Mouse (Mus musculus): ENCODE results near the gene Bola3. TPM values are rescaled to one million over a fixed set of nuclear protein-coding genes. Genes with fewer than 3 reads are reported as not detected.

Gene Bola3
- polyA plus RNA-seq, 1 experiment = 7.3 TPM

DNA sequence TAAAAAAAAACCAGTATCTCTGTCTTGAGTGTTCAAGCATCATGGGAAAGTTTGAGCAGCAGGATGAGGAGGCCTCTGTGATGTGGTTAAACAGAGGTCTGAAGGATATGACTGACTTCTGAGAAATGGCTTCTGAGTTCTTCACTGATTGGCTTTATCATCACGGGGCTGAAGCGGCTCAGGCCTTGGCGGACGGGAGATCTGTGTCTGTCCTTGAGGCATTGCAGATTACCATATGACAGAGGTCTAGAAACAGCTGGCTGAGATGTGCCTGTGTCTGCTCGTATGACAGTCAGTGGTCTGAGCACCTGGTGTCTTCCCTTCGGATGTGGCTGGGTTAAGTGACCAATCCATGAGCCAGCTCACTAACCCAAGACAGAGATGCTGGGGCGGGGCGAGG lies 36.4 kb upstream of the Bola3 start:
- H3K4me1 ChIP-seq (ENCODE audit: control insufficient read depth, insufficient read depth, insufficient read length, low read length) = peaks cover 10% of the 10 kb centered on the region; the same call in 1 of the 2 replicates
- no peak for TF ChIP-seq CTCF (IDR thresholded peaks at IDR 0.05; ENCODE audit: extremely low read depth, insufficient read length, insufficient replicate concordance, low read depth, low read length)
- no peak for TF ChIP-seq POLR2A (IDR thresholded peaks at IDR 0.05; ENCODE audit: low read depth, low read length)
- peaks cover 1% of the 10 kb centered on the region for H3K36me3 ChIP-seq (ENCODE audit: control insufficient read depth, insufficient read depth, low read length)
- H3K27me3 ChIP-seq (ENCODE audit: control insufficient read depth, insufficient read depth, low read length) = no peaks in the 10 kb centered on the region
- no peak overlapping the region for H3K4me3 ChIP-seq (ENCODE audit: low read depth, low read length)
- peak overlapping the region; percentile 52; the same call in 1 of the 2 replicates for H3K27ac ChIP-seq (ENCODE audit: insufficient read depth, low read depth, low read length)
- 83% methylated on average over 8 of the region's 8 CpGs for WGBS

GRCm38 (mm10) chr6:83315293-83315692 lies 33.7 kb upstream of the Bola3 start:
- Histone ChIP-seq H3K27me3 (ENCODE audit: control insufficient read depth, insufficient read depth, low read length) (no peaks in the 10 kb centered on the region), H3K4me3 (ENCODE audit: low read depth, low read length) (no peak overlapping the region), H3K36me3 (ENCODE audit: control insufficient read depth, insufficient read depth, low read length) (no peaks in the 10 kb centered on the region), H3K4me1 (ENCODE audit: control insufficient read depth, insufficient read depth, insufficient read length, low read length) (peaks cover 10% of the 10 kb centered on the region; the same call in 1 of the 2 replicates), H3K27ac (ENCODE audit: insufficient read depth, low read depth, low read length) (no peak overlapping the region)
- TF ChIP-seq POLR2A (IDR thresholded peaks at IDR 0.05; ENCODE audit: low read depth, low read length) (no peak), CTCF (IDR thresholded peaks at IDR 0.05; ENCODE audit: extremely low read depth, insufficient read length, insufficient replicate concordance, low read depth, low read length) (no peak)

DNA sequence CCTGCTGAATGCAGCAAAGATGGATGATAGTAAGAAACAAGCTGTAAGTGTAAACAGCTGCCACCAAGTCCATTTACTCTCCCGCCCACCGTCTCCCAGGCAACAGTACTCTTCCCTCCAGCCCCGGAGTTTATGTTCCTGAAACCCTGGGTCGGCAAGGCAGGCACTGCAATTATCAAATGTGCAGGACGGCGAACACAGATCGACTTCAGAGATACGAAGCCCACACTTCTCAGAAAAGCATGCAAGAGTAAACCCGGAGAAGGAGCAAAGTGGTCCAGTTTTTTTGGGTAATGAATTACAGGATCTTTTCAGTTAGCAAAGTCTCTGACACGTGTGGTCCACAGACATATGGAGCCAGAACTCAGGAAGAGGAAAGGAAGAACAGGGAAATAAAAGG lies 32.9 kb upstream of the Bola3 start:
- Histone ChIP-seq H3K27ac (ENCODE audit: insufficient read depth, low read depth, low read length) (no peak overlapping the region), H3K36me3 (ENCODE audit: control insufficient read depth, insufficient read depth, low read length) (no peaks in the 10 kb centered on the region), H3K4me1 (ENCODE audit: control insufficient read depth, insufficient read depth, insufficient read length, low read length) (peaks cover 10% of the 10 kb centered on the region; the same call in 1 of the 2 replicates), H3K4me3 (ENCODE audit: low read depth, low read length) (peak overlapping the region; percentile 10; the same call in 1 of the 2 replicates), H3K27me3 (ENCODE audit: control insufficient read depth, insufficient read depth, low read length) (no peaks in the 10 kb centered on the region)
- TF ChIP-seq POLR2A (IDR thresholded peaks at IDR 0.05; ENCODE audit: low read depth, low read length) (no peak), CTCF (IDR thresholded peaks at IDR 0.05; ENCODE audit: extremely low read depth, insufficient read length, insufficient replicate concordance, low read depth, low read length) (no peak)
- 3% methylated on average over 10 of the region's 10 CpGs for WGBS

DNA sequence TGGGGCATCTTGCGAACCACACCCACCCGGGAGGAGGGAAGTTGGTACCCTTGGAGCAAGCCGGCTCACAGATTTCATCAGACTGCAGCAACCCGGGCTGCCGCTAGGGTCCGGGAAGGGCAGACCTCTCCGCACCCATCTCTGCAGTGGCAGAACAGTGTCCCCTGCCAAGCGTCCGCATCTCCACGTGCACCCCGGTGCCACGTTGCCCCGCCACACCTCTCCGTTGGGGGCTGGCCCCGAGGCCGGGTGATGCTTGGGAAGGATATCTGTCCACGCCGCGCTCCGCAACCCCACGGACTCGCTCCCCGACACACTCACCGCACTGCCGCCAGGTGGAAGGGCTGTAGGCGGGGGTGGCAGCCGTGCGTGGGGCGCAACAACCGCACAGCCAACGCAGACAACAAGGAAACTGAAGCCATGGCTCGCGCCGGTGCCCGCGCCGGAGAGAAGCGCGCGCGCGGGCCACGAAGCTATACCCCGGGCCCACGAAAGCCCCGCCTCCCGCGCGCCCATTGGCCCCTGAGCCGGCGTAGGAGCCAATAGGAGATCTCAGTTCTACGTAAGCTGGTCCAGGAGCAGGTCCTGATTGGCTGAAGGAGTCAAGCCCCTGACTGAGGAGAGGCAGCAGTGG lies 31.7 kb upstream of the Bola3 start:
- Histone ChIP-seq H3K27me3 (ENCODE audit: control insufficient read depth, insufficient read depth, low read length) (no peaks in the 10 kb centered on the region), H3K36me3 (ENCODE audit: control insufficient read depth, insufficient read depth, low read length) (no peaks in the 10 kb centered on the region), H3K4me3 (ENCODE audit: low read depth, low read length) (peak overlapping the region; percentile 97), H3K4me1 (ENCODE audit: control insufficient read depth, insufficient read depth, insufficient read length, low read length) (peaks cover 4% of the 10 kb centered on the region; the same call in 1 of the 2 replicates), H3K27ac (ENCODE audit: insufficient read depth, low read depth, low read length) (peak overlapping the region; percentile 33; the same call in 1 of the 2 replicates)
- TF ChIP-seq POLR2A (IDR thresholded peaks at IDR 0.05; ENCODE audit: low read depth, low read length) (peak; percentile 35; the same call in 1 of the 2 replicates), CTCF (IDR thresholded peaks at IDR 0.05; ENCODE audit: extremely low read depth, insufficient read length, insufficient replicate concordance, low read depth, low read length) (peak; percentile 67)
- under 1% methylated on average over 52 of the region's 52 CpGs for WGBS

DNA sequence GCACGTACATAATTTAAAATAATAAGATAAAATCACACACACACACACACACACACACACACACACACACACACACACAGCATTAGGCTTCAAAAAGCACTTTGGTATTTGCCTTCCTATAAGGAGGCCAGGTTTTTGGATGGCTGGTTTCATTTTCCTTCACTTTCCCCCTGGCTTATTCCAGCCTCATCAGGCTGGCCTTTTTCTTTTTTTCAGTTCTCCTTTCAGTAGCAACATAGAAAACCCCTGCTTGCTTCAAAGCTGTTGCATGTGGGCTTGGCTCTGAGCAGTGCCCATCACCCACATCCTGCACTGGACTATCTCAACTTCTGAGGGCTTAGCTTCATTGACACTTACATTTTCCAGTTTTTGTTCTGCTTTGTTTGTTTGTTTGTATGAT lies 27.0 kb upstream of the Bola3 start:
- Histone ChIP-seq H3K4me1 (ENCODE audit: control insufficient read depth, insufficient read depth, insufficient read length, low read length) (peaks cover 3% of the 10 kb centered on the region; the same call in 1 of the 2 replicates), H3K4me3 (ENCODE audit: low read depth, low read length) (no peak overlapping the region), H3K36me3 (ENCODE audit: control insufficient read depth, insufficient read depth, low read length) (no peaks in the 10 kb centered on the region), H3K27me3 (ENCODE audit: control insufficient read depth, insufficient read depth, low read length) (no peaks in the 10 kb centered on the region), H3K27ac (ENCODE audit: insufficient read depth, low read depth, low read length) (no peak overlapping the region)
- 56% methylated on average over 1 of the region's 1 CpGs for WGBS
- TF ChIP-seq POLR2A (IDR thresholded peaks at IDR 0.05; ENCODE audit: low read depth, low read length) = no peak
- no peak for TF ChIP-seq CTCF (IDR thresholded peaks at IDR 0.05; ENCODE audit: extremely low read depth, insufficient read length, insufficient replicate concordance, low read depth, low read length)

DNA sequence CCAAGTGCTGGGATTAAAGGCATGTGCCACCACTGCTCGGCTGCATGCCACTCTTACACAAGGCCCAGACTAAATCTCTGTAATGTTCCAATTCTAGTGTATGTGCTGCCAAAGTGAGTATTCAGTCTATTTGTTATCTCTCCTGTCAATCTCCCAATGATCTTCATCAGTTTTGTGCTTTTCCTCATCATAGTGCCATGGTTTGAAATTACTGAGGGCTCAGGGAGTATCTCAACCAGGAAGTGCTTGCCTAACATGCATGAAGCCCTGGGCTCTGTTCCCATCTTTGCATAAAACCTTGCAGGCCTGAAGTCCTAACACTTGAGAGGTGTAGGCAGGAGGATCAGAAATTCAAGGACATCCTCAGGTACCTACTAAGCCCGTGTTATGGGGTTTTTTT lies 26.2 kb upstream of the Bola3 start:
- Histone ChIP-seq H3K36me3 (ENCODE audit: control insufficient read depth, insufficient read depth, low read length) (no peaks in the 10 kb centered on the region), H3K4me3 (ENCODE audit: low read depth, low read length) (no peak overlapping the region), H3K4me1 (ENCODE audit: control insufficient read depth, insufficient read depth, insufficient read length, low read length) (peaks cover 2% of the 10 kb centered on the region; the same call in 1 of the 2 replicates), H3K27ac (ENCODE audit: insufficient read depth, low read depth, low read length) (no peak overlapping the region), H3K27me3 (ENCODE audit: control insufficient read depth, insufficient read depth, low read length) (no peaks in the 10 kb centered on the region)
- TF ChIP-seq POLR2A (IDR thresholded peaks at IDR 0.05; ENCODE audit: low read depth, low read length) = no peak
- TF ChIP-seq CTCF (IDR thresholded peaks at IDR 0.05; ENCODE audit: extremely low read depth, insufficient read length, insufficient replicate concordance, low read depth, low read length) = no peak
- 67% methylated on average over 2 of the region's 2 CpGs for WGBS

GRCm38 (mm10) chr6:83323652-83324419 lies 25.1 kb upstream of the Bola3 start:
- Histone ChIP-seq H3K27me3 (ENCODE audit: control insufficient read depth, insufficient read depth, low read length) (no peaks in the 10 kb centered on the region), H3K27ac (ENCODE audit: insufficient read depth, low read depth, low read length) (no peak overlapping the region), H3K4me3 (ENCODE audit: low read depth, low read length) (no peak overlapping the region), H3K36me3 (ENCODE audit: control insufficient read depth, insufficient read depth, low read length) (peaks cover under 1% of the 10 kb centered on the region), H3K4me1 (ENCODE audit: control insufficient read depth, insufficient read depth, insufficient read length, low read length) (peaks cover 2% of the 10 kb centered on the region; the same call in 1 of the 2 replicates)
- WGBS = 79% methylated on average over 8 of the region's 8 CpGs
- TF ChIP-seq POLR2A (IDR thresholded peaks at IDR 0.05; ENCODE audit: low read depth, low read length) (no peak), CTCF (IDR thresholded peaks at IDR 0.05; ENCODE audit: extremely low read depth, insufficient read length, insufficient replicate concordance, low read depth, low read length) (no peak)

All from small intestine, adult 2 months (tissue).